Mouse (Mus musculus): Measurements from ENCODE around the gene Gm1043. TPM values are rescaled to one million over a fixed set of nuclear protein-coding genes. Genes with fewer than 3 reads are reported as not detected.

The Gm1043 gene
- polyA plus RNA-seq (2012; rRNA removed): 0.19 and 0.21 TPM in 2 replicates

DNA sequence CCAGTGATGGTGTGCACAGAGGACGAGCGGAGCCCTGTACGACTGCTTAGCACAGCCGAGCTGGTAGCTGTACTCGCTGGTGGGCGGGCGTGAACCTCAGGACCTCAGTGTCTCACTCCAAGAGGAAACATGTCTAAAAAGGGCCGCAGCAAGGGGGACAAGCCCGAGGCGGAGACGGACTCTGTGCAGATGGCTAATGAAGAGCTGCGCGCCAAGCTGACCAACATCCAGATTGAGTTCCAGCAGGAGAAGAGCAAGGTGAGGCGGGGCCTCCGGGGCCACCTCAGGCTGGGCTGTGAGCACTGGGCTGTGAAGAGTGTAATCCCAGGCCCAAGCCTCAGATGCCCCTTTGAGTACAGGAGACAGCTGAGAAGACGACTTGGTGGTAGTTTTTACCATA is at the start of gene Gm1043:
Gene Gm1043, plus strand, starts transcription at position 130 of the 400 bp plus-strand sequence.
- DNase-seq (ENCODE audit: low spot score): no peak

DNA sequence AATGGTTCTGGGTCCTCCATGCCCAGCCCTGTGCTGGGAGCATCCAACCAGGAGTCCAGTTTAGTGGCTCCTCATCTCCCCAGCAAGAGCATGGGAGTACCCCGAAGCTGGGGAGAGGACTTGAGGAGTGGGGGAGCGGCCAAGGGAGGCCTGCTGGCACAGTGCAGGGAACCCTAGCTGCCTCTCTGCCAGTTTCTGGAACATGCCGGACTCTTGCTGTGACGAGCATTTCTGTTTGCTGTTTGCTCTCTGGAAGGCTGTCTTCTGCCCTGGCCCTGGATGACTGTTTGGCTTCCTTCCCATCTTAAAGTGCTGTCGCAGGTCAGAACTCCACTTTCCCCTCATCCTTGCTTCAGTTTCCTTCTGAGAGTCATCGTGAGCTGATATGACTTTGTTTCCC is 49.3 kb upstream of the Gm1043 start:
- no peak for DNase-seq (ENCODE audit: low spot score)

DNA sequence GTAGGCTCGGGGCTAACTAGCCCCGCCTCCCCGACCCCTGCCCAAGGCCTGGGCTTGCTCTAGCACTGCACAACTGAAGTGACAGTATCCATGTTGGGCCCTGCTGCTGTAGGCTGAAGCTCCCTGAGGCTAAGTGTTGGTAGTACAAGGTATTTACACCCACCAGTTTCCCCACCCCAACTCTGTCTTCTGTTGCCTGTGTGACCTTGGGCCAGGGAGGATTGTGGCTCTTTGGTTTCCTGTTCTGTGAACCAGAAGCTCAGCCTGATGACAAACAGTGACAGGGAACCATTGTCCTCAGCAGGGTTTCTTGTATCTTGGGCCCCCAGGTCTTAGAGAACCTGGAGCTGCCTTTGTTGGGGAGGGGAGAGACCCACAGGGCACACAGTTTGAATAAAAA is 48.3 kb upstream of the Gm1043 start:
- no peak for DNase-seq (ENCODE audit: low spot score)

DNA sequence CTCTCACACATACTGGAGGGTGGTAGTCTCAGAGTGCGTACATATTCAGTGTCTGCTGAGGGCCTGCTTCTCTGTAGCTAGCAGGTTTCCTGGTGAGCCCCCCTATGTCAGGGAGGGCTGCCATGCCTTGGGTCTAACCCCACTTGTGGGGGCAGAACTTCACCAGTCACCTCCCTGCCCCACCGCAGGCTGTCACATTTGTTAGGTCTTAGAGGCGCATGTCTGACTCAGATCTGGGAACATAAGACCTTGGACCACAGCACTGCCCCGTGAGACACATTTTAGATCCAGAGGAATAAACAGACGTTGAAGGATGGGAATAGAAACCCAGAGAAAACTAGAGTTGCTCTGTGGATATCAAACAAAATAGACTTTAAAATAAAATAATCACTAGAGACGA is 45.3 kb upstream of the Gm1043 start:
- DNase-seq (ENCODE audit: low spot score): no peak

DNA sequence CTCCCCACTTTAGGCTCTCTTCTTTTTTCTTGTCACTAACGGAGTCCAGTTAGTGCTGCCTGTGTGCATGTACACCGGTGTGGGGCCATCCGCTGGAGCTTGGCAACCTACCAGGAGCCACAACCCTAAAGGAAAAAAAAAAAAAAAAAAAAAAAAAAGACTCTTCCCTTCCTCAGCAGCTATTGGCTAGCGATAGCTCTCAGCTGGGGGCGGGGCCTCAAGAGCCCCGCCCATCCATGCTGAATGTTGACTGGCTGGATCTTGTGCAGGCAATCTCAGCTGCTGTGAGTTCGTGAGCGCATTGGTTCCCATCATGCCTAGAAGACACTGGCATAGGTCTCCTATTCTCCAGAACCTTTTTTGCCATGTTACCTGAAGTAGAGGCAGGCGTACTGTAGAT is 44.5 kb upstream of the Gm1043 start:
- DNase-seq (ENCODE audit: low spot score): no peak

DNA sequence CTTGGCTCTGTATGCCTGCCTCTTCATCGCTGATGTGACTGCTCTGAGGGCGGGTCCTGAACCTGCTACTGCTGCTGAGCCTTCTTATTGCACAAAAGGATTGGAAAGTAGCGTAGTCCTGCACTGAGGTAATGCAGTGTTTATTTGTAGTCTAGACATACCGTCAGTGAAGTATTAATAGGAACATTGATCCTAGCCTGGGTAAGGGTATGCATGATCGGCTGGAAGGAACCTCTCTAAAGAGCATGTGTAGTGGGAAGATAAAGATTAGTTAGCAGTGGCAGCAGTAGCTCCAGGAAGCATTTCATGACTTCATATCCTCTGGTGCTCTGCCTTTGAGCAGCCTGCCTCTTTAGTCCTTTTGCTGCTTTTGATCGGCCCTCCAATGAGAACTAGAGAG is 43.5 kb upstream of the Gm1043 start:
- DNase-seq (ENCODE audit: low spot score): no peak

DNA sequence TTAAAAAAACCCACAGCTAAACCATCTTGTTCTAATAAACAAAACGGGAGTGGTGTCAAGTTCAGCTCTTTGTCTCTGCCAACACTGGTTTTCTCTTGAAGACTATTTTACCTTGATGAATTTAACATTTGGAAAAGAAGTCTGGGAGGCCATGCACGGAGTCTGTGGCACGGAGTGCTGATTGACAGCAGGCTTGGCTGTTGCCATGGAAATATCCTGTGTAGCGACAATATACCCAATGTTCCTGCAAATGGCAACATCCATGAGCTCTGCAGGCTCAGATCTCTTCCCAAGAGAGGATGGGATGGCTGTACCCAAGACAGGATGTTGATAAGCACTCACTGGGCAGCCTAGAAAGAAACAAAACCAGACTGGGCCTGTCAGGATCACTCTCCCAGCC is 42.2 kb upstream of the Gm1043 start:
- no peak for DNase-seq (ENCODE audit: low spot score)

DNA sequence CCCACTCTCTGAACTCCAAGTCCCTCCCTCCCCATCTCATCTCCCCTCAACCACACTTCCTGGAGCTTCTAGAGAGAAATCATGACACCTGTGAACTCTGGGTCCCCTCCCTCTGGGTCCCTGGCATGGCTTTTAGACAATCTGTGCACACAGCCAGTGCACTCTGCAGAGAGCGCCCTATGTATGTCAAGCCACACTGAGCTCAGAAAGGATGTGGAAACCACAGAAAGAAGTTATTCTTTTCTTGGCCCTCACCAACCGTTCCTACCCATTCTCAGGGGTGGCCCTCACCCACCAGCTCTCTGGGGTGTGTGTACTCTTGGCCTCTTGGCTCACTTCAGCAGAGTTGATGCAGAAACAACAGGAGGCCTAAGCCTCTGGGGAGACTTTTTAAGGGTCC is 40.4 kb upstream of the Gm1043 start:
- no peak for DNase-seq (ENCODE audit: low spot score)

DNA sequence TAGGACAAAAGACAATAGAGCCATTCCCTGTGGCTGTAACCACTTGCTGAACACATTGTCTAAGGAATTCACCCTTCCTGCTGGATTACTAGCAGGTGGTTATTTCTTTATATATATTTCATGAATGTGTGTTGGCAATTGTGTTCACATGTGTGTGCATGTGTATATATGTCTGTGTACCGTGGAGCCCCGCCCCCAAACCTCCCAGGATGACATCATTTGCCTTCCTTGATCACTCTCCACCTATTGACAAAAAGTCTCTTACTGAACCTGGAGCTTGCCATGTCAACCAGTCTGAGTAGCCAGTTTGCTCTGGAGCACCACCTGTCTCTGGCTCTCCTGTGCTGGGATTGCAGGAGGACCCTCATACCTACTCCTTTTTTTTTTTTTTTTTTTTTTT is 39.6 kb upstream of the Gm1043 start:
- DNase-seq (ENCODE audit: low spot score): no peak

DNA sequence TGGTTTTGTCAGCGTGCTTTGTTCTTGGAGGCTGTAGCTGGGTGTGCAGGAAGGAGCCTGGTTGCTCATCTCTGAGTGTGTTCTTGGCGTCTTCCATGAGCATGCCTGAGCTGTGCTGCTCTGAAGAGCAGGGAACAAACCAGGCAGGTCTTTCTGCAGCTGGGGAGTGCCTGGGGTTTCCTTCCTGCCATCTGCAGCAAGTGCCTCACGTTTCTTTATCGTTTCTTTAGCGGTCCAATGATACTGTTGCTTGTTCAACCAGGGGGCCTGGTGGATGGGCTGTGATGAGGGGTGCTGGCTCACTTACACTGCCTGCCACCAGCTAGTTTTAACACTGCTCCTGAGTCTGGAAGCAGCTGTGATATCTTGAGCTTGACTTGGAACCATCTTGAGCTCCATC is 38.4 kb upstream of the Gm1043 start:
- no peak for DNase-seq (ENCODE audit: low spot score)

DNA sequence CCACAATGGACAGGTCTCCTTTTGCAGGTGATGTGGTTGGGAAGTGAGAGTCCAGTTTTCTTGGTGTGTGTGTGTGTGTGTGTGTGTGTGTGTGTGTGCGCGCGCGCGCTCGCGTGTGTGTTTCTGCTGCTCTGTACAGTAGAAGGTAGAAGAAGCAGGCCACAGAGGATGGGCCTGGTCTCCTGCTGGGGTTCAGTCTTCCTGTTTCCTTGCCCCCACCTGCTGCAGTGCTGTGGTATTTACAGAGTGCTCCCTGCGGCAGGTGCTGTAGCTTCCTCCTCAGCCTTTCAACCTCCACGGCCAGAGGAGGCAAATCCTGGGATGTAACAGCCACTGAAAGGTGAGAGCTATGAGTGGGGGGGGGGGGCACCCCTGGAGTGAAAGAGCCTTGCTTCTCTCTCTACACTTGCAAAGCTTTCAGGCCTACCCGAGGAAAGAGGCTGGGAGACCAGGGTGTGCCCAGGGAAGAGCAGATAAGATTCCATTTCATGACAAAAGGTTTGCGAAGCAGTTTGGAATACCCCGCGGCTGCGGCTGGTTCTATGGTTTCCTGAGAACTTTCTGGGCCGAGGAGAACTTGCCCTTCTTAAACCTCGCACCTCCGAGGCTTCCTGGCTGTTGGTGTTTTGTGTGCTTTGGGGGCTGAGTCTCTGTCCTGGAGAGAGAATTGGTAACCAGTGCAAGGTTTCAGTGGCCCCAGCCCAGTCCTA is 37.8 kb upstream of the Gm1043 start:
- no peak for DNase-seq (ENCODE audit: low spot score)

DNA sequence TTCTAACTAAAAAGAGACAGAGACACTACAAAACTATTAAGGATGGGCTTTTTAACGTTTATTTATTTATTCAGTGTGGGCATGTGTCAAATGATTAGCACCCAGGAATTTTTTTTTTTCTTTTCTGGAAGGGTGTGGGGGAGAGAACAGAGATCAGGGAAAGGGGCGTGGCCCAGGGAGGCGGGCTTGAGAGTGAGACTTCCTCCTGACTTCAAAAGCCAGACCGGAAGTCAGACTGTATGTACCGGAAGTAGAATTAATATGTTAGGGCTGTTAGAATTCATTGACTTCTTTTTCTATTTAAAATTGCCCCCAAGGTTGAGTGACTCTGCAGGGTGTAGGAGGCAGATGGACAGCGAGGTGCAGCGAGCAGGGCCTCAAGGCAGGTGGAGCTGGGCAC is 37.2 kb upstream of the Gm1043 start:
- DNase-seq (ENCODE audit: low spot score): no peak

DNA sequence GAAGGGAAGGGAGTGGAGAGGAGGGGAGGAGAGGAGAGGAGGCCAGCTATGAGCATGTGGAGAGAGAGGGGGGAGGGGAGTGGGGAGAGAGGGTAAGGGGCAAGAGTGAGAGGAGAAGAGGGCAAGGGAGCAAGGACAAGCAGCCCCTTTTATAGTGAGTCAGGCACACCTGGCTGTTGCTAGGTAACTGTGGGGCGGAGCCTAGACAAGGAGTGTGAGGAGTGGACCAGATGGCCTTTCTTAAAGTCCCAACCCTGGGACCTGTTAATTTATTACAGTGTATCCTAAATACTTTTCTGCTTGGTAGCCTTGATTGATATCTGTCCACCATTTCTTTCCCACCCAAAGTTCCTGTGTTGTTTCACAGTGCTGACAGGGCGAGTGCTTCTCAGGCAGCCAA is 36.1 kb upstream of the Gm1043 start:
- no peak for DNase-seq (ENCODE audit: low spot score)

DNA sequence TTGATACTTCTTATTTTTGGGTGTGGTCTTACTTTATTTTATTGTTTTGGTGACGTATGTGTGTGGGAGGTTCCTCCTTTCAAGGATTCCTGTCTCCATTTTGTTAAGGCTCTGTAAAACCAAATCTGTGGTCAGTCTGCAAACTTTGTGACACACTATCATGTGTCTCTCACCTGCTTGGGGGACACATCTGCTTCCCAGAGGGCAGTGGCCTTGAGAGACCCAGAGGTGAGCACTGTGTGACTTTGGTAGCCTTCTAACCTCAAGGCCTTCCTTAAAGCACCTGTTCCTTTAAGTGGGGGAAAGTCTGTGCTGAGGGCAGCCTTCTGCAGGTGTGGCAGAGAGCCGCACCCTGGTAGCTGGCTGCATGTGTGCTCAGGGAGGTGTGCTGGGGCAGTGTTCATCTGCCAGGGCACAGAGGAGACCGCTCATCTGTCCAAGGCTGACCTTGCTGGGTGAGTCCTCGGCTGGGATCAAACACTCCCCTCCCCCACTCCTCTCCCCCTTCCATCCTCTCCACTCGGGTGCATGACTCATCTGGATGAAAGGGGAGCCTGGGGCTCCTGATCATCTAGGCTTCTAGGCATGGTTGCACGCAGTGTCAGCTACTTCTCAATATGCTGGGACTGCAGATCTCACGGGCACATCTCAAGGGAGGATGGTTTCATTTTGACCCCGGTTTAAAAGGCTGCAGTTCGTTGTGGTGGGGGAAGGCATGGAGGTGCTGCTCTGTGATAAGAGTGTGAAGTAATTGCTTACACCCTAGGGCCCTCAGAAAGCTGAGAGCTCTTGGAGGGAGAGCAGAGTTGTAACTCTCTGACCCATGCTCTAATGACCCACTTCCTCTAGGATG is 34.4 kb upstream of the Gm1043 start:
- DNase-seq (ENCODE audit: low spot score): no peak

DNA sequence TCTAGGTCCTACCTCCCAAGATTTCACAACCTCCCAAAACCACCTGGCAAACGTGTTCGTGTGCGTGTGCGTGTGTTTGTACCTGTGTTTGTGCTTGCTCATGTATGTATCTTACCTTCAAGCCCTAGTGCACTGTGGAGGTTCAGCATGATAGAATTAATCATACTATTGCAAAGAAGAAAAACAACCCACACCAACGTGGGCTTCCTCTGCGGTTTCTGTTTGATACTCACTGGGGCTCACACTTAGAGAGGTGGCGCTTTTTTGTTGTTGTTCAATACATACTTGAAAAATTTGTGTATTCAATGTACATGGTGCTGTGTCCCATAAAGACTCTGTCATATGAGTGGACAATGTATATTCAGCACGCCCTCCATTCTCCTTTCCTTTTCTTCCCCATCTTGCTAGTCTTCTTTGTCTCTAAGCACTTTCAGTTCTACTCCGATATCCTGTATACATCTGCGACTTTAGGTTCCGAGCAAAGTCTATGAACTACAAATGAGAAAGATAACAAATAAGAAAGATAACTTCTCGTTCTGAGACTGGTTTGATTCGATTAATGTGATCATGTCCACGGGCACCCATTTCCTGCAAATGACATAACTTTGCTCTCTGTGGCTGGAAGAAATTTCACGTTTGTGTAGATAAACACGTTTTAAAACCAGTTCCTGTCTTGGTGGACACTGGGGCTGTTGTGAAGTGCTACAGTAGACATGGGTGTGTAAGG is 33.6 kb upstream of the Gm1043 start:
- no peak for DNase-seq (ENCODE audit: low spot score)

DNA sequence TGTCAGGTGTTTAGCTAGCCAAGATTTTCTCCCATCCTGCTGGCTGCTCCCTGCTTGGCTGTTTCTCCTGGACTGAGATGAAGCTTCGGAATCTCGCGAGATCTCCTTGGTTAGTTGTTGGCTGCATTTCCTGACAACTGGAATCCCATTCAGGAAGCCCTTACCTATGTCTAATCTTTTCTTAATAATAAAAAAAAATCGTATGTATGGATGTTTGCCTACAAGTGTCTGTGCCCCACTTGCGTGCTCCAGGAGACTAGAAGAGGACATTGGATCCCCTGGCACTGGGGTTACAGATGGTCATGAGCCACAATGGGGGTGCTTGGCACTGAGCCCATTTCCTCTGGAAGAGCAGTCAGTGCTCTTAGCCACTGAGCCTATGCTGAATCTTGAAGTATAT is 32.3 kb upstream of the Gm1043 start:
- DNase-seq (ENCODE audit: low spot score): no peak

DNA sequence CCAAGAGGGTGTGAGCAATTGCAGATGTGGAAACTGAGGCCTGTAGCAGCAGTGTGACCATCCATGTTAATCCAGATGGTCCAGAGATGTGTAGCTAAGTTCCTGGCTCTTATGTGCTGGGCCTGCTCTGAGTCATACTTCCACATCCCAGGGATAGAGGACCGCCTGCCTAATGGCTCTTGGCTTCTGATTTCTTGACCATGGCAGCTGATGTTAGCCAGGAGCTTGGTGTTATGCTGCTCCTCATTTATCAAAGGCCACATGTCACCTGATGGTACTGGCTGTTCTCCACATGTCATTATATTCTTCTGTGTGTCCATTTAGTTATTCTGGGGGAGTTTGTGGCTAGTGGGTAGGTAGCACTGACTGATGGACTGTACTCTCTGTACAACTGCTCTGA is 29.4 kb upstream of the Gm1043 start:
- DNase-seq (ENCODE audit: low spot score): no peak

DNA sequence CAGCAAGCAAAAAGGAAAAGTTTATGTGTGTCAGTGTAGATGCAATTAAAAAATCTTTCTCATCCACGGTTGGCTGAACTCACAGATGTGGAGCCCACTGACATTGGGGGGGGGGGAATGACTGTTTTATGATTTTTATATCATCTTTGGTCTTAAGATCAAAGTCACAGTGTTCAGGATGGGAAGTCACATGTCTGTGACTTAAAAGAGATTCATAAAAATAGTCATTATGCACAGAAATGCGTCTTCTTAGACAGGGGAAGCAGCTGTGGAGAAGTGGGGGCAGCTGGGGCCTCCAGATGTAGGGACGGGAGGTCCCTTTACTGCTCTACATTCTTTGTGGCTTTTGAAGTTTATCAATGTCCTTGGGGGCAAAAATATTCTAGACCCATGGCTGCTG is 28.7 kb upstream of the Gm1043 start:
- no peak for DNase-seq (ENCODE audit: low spot score)

DNA sequence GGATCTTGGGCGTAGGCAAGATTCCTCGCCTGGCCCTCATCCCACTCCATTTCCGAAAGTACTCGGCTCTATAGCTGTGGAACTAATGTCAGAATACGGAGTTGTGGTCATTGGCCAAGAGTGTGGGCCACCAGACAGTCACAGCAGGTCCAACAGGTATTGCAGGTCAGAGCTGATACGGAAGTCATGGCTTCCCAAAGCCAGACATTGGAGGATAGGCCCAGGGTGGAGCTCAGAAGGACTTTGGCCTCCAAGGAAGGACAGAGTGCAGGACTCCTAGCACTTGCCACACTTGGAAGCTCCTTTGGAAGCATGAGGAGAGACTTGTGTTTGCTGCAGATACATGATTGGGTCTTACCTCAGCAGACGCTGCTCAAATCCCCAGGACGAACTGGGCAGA is 23.6 kb upstream of the Gm1043 start:
- no peak for DNase-seq (ENCODE audit: low spot score)

DNA sequence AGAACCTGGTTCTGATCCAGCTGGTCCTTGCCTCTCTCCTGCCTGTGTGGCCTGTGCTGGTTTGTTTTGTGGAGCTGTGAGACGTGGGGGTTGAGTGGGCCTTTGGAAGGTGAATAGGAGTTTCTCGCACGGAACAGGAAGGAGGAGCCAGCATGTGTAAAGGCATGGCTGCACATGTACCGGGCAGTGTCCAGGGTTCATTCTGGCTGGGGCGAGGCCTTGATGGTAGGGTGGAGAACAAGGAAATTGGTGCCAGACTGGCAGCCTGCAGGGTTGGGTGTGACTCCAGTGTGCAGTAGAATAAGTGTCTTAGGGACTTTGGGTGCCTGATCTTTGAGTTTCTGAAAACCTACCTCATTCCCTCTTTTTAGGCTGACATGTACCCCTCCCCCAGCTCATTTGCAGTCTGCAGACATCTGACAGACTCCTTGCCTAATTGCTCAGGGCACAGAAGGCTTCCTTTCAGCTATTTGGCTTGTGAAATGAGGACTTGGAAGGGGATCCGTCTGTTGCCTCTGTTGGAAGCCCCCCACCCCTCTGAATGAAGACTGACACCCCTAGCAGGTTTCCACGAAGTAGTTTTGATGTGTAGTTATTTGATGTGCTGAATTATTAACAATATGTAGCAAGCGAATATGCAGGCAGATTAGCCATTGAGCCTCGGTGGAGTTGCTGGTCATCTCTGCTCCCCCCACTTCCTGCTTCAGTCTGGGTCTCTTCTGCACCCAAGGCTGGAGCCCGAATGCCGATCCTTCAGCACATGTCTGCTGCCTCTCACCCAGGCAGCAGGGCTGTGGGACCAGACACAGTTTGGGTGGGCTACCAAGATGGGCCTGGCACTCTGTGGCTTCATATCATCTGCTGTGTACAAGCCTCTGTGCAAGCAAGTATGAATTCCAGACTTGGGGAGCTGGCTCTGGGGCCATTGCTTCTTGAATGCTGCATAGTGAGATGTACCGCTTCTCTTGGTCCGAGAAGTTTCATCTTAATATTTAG is 20.4 kb upstream of the Gm1043 start:
- DNase-seq (ENCODE audit: low spot score): no peak

Data from urinary bladder, adult 2 months (tissue).